Mouse (Mus musculus) cerebellum, adult 2 months (tissue): ENCODE data around the gene Coq4.

ENCODE experiments used
- CTCF ChIP-seq: fragments of 200-500 bp; IDR thresholded peaks from 2 replicates; pipeline ENCODE4 v1.5.1; 2011; ENCODE audit warnings: low read depth, mild to moderate bottlenecking, control low read depth, low read length, moderate library complexity, borderline replicate concordance; ENCODE audit not compliant: insufficient read depth
- POLR2A ChIP-seq: fragments of 200-500 bp; IDR thresholded peaks from 2 replicates; pipeline ENCODE4 v1.6.1; 2011; ENCODE audit warnings: low read length, control low read depth, borderline replicate concordance; ENCODE audit not compliant: insufficient read depth

DNA sequence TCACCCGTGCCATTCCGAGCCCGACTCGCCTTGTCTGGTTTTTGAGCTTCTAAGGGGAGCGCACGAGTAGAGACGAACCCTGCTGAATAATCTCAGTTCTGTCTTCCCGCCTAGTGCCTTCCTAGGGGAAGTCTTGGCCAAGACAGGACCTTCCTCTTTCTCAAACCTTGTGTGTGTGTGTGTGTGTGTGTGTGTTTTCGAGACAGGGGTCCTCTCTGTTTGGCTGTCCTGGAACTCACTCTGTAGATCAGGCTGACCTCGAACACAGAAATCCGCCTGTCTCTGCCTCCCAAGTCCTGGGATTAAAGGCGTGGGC, 40.4 kb downstream of the Coq4 start:
- TF ChIP-seq CTCF: no peak
- no peak for TF ChIP-seq POLR2A
